Mouse (Mus musculus): ENCODE results near the gene Ensa.

GRCm38 (mm10) chr3:95609195-95609594 lies 15.6 kb upstream of the Ensa start:
- TF ChIP-seq POLR2A (IDR thresholded peaks at IDR 0.05; ENCODE audit: insufficient read depth, low read depth, low read length) (no peak), CTCF (IDR thresholded peaks at IDR 0.05; ENCODE audit: insufficient read depth, low read depth, low read length) (no peak)
